Mouse (Mus musculus) kidney, adult 18-20 months (tissue): ENCODE measurements around the gene Jade2.
A peak's percentile ranks its signal among the peaks of the same experiment; 100 is the strongest.

ENCODE experiments used
- DNase-seq: peaks from one replicate; pipeline ENCODE4 v3.0.0; 2021

The Jade2 gene

GRCm38 (mm10) chr11:51855818-51856615, 1.4 kb downstream of the Jade2 start:
- DNase-seq = peak; percentile 84

DNA sequence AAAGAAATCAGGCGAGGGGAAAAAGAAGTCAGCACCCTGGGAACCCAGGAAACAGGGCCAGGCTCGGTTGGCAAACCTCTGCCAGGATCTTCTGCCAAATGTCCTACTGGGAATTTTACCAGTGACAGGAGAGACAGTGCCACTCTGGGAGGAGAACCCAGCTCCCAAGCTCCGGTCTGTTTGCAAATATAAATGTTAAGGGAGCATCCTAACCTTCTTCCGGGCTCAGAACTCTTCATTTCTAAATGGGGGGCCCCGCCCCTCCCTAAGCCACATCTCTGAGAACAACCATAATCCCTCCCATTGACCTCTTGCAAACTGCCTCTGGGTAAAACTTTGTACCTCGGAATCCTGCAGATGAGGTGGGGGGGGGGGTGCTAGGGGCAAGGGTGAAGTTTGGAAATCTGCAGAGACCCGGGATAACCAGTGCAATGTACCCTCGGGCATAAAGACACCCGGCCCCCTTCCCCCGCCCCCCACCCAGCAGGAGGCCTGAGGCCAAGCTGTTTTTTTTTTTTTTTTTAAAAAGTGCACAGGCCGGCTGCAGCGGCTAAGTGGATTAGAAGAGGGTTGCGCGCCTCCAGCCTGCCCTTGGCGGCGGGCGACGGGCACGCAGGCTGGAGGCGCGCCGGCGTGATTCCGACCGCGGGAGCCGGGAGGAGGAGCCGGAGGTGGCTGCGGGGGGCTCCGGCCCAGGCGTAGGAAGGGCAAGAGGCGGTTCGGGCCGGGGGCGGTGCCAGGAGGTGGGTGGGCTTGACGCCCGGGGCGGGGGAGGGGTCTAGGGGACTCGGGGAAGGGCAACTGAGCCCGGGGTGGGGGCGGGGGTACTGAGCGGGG, 2.3 kb downstream of the Jade2 start:
- peak; percentile 80 for DNase-seq

DNA sequence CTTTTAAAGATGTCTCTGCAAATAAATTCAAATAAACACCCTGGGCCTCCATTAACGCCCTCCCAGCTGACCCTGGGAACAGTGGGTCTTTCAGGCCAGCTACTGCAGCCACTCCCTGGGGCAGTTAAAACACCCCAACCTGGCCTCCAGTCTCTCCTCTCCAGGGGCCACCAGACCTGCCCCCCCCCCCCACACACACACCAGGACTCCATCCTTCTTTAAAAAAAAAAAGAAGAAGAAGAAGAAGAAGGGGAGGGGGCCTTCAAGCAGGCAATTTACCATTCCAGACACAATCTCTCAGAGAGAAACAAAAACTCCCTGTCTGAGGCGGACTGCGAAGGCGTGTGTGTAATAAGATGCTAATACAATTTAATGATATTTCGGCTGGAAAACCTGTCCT, 4.9 kb downstream of the Jade2 start:
- DNase-seq = no peak

GRCm38 (mm10) chr11:51852091-51852521, 5.3 kb downstream of the Jade2 start:
- DNase-seq = no peak

DNA sequence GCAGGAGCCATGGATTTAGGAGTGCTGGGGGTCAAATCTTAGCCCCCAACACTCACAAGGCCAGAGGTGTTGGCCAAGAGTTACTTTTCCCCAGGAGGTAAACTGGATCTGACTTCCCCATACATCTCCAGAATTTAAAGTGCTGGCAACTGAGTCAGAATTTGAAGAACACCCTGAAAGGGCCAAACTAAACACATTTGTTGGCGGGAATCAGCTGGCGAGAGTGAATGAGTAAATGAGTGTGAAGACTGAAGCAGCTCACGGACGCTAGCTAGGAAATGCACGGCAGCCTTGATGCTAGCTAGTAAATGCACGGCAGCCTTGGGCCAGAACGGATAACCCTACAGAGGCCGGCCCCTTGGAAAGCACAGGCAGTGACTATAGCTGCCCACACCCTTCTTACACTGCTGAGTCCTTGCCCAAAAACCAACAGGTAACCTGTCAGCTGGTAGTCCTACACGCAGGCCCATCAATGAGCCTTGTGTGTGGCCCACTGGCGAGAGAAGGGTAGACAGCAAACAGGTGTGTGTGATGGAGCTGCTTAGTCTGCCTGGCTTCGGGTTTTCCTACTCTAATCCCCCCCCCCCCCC, 6.6 kb downstream of the Jade2 start:
- DNase-seq = no peak

DNA sequence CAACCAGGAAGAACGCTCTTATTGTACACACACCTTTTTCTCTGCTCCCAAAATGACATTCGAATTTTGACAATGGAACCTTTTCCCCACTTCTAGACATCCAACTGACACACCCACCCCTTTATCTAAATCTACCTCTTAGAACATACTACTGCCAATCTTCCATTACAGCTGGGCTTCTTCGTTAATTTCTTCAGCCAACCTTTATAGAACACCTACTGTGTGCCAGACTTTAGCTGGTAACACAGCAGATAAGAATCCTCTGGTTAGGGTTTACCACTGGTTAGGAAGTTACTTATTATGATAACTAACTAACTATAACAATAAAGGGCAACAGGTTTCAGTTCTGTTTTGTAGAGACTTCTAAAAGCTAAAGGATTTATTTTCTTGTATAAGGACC, 9.1 kb downstream of the Jade2 start:
- DNase-seq = no peak

DNA sequence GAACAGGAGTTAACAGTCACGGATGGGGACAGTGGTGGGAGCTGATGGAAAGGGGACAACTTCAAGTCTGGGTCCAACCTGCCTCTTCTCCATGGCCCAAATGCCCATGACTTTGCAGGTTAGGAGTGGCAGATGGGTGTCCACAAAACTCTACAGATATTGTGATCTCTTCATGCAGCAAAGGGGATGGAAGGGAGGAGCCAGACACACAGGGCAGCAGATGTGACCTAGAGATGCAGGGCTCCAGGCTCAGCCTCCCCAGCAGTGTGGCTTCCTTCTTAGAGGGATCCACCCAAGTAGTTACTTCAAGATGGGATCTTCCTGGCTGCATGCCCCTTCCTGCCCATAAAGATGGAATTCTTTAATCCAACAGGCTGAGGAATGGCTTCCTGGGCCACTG, 9.6 kb downstream of the Jade2 start:
- DNase-seq = no peak

GRCm38 (mm10) chr11:51845981-51846883, 11.2 kb downstream of the Jade2 start:
- no peak for DNase-seq

DNA sequence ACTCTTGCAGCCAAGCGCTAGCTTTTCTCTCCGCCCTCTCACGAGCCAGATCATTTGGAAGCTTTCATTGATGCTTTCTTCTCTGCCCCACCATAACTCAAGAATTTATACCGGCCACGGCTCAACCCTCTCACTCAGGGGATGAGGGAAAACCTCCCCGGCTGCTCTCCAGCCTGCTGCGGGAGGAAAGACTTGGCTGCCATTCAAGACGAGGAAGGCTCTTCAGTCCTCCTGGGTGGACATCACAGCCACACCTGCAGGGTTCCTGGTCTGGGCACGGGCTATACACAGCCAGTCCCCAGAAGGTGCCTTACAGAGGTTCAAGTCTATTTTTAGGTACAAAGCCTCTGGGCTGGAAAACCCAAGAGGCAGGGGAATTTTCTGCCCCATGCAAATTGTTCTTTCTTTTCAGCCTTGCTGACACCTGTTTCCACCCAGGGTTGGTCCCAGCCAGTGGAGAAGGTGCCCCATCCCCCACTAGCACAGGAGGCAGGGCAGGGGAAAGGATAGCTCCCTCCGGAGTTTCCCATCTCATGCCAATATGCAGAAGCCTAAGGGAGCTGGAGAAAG, 12.8 kb downstream of the Jade2 start:
- DNase-seq = no peak

GRCm38 (mm10) chr11:51843898-51844297, 13.6 kb downstream of the Jade2 start:
- DNase-seq = no peak

DNA sequence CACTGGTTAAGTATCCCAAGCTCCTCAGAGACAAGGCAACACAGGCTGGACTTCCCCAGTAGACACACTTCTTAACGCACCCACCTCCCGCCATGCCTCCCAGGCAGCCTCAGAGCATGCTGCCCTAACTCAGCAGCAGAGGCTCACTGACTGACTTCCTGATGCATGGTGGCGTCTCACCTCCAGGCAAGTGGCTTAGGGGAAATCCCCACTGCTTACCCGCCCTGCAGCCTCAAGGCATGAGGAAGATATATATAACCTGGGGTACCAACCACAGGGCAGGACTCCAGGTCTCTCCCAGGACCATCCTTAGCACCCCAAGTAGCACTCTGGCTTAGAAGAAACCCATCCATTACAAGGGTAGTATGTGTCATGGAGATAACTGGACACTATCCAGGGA, 14.3 kb downstream of the Jade2 start:
- DNase-seq = no peak

GRCm38 (mm10) chr11:51841149-51841548, 16.3 kb downstream of the Jade2 start:
- no peak for DNase-seq

DNA sequence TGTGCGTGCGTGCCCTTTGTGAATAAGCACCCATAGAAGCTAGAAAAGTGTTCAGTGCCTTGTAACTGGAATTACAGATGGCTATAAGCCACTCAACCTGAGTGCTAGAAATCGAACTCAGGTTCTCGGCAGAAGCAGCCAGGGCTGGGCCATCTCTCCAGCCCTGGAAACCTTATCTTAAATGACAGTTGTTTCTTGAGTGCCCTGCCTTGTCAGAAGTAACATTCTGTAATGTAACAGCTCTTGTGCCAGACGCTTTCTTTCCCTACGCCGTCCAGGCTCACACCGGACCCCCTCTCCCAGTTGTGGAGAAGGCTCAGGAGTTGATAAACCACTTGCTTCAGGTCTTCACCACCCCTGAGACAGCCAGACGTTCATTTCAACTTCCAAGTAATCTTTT, 16.8 kb downstream of the Jade2 start:
- DNase-seq = no peak

GRCm38 (mm10) chr11:51839973-51840372, 17.5 kb downstream of the Jade2 start:
- DNase-seq = no peak

DNA sequence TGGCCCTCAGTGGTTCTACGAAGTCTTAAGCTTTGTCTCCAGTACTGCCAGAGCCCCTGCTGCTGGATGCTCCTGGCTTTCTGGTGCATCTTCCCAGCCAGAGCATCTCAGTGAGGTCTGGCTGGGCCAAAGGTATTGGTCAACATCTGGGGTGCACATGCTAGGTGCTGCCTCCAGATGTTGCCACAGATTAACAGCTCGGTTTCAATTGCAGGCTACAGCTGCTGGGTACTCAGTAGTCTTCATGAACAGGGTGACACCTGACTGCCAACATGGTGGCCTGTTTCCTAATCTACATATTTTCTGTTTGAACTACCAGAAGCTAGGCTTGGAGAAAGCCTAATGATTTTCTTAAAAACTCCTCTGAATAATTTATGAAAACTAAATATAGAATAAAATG, 18.3 kb downstream of the Jade2 start:
- DNase-seq = no peak

DNA sequence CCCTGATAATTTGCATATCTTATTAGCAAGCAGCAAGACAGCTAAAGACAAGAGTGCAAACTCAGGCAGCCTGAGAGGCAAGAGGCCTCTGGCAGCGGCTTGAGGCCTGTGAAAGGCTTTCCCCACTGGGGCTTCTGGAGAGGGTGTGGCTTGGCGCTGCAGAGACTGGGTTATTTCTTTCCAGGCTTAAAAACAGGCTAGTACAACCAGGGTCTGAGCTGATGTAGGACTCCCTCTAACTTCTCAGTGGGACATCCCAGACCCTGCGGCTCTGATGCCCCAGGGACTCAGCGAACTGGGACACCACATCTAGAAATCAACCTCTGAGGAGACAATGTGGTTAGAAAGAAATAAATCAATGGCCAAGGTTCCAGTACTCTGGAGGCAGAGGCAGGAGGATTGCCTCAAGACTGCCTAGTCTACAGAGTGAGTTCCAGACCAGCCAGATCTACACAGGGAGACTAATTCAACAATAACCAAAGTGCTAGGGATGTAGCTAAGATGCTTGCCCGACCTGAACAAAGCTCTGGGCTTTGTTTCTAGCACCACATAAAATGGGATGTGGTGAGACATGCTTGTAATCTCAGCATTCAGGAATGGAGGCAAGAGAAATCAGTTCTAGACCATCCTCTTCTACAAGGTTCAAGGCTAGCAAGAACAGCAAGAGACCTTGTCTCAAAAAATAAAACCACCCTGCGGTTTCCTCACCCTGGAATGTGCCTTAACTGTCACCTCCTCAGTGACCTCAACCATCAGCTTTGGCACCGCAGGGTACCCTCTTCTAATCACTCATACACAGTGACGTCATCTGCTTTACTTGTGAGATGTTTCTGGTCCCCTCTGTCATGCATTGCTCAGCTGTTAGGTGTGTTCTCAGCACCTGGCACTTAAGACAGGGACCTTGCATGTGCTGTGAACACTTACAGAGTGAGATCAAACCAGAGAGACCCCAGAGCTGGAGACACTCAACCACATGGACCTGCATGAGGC, 20.0 kb downstream of the Jade2 start:
- no peak for DNase-seq

GRCm38 (mm10) chr11:51836506-51836905, 20.9 kb downstream of the Jade2 start:
- no peak for DNase-seq

- DNase-seq = no peak
Observed at GRCm38 (mm10) chr11:51835598-51835997, 21.9 kb downstream of the Jade2 start.

DNA sequence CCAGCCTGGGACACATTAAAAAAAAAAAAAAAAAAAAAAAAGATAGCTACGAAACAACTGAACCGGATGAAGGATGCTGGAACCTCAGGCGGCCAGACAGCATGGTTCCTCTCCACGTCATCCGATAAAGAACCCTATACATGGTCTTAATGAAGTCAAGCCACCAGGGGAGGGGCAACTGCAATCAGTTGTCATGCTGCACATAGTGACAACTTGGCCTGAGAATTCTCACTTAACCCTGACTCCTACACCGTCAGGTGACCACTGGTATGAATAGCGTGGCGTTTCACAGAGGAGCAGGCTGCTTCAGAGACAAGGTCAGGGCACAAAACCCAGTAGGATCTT, 23.4 kb downstream of the Jade2 start:
- DNase-seq = no peak

GRCm38 (mm10) chr11:51833393-51834066, 23.9 kb downstream of the Jade2 start:
- DNase-seq = no peak

DNA sequence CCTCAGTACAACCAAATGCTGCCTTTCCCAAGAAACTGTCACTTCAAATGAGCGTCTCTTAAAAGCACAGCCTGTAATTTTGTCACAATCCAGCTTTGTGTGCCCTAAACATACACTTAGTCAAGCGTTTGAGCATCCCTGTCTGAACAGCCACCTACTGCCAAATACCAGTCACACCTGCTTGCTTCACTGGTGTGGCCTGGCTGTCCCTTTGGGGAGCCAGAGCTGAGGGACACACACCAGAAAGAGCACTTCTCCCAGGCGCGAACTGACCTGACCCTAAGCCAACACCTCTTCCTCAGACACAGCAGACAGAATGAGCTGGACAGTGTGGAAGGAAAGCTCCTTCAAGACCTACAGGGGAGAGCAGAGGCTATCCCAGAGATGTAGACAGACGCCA, 24.5 kb downstream of the Jade2 start:
- DNase-seq = no peak
